Mouse (Mus musculus): ENCODE results near the gene Grin2d.

DNA sequence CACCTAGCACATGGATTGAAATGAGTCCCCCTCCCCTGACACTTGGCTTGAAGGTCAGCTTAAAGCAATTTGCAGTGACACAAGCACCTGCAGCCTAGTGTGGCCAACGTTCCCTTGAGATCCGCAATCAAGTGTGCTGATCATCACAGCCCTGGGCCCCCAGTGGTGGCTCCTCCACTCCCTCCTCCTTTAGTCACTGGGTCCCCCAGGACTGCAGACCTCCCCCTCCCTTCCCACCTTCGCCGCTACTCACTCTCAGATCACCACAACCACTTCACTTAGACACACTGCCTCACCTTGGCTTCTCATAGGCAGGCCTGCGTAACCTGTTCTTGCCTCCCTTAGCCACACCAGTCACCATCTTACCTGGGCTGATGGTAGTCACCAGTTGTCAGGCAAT, 72.2 kb downstream of the Grin2d start:
- TF ChIP-seq MAX (IDR thresholded peaks at IDR 0.05) = no peak
- no peak for TF ChIP-seq CTCF (IDR thresholded peaks at IDR 0.05; ENCODE audit: control insufficient read depth, insufficient read depth, insufficient read length)
- no peak for TF ChIP-seq USF1 (IDR thresholded peaks at IDR 0.05; ENCODE audit: low read depth)
- no peak for TF ChIP-seq CEBPB (IDR thresholded peaks at IDR 0.05; ENCODE audit: low read depth)
- TF ChIP-seq FOSL1 (IDR thresholded peaks at IDR 0.05; ENCODE audit: insufficient read depth, low read length, poor library complexity, severe bottlenecking) = no peak
- TF ChIP-seq MYOD1 (IDR thresholded peaks at IDR 0.05; ENCODE audit: control insufficient read depth, insufficient read length, low read depth) = no peak
- no peak for TF ChIP-seq MYOG (IDR thresholded peaks at IDR 0.05; ENCODE audit: control insufficient read depth, extremely low read depth, insufficient read length)

Data from C2C12 (cell line).